Mouse (Mus musculus): Measurements from ENCODE around the gene Clic5.

- TF ChIP-seq CTCF (IDR thresholded peaks at IDR 0.05; ENCODE audit: control insufficient read depth, insufficient read depth, insufficient read length), result no peak
- TF ChIP-seq FOSL1 (IDR thresholded peaks at IDR 0.05; ENCODE audit: insufficient read depth, low read length, poor library complexity, severe bottlenecking), result no peak
- TF ChIP-seq MYOD1 (IDR thresholded peaks at IDR 0.05; ENCODE audit: control insufficient read depth, insufficient read length, low read depth), result no peak
- TF ChIP-seq USF1 (IDR thresholded peaks at IDR 0.05; ENCODE audit: low read depth), result no peak
Measured at GRCm38 (mm10) chr17:44208900-44209299, 20.5 kb downstream of the Clic5 start.

Measured in C2C12 (cell line).